Mouse (Mus musculus): ENCODE results near the gene Ppa1. TPM values are rescaled to one million over a fixed set of nuclear protein-coding genes. Genes with fewer than 3 reads are reported as not detected.
A peak's percentile ranks its signal among the peaks of the same experiment; 100 is the strongest.

Ppa1 gene
- polyA plus RNA-seq, 1 experiment from 2014 or later = 276 TPM

DNA sequence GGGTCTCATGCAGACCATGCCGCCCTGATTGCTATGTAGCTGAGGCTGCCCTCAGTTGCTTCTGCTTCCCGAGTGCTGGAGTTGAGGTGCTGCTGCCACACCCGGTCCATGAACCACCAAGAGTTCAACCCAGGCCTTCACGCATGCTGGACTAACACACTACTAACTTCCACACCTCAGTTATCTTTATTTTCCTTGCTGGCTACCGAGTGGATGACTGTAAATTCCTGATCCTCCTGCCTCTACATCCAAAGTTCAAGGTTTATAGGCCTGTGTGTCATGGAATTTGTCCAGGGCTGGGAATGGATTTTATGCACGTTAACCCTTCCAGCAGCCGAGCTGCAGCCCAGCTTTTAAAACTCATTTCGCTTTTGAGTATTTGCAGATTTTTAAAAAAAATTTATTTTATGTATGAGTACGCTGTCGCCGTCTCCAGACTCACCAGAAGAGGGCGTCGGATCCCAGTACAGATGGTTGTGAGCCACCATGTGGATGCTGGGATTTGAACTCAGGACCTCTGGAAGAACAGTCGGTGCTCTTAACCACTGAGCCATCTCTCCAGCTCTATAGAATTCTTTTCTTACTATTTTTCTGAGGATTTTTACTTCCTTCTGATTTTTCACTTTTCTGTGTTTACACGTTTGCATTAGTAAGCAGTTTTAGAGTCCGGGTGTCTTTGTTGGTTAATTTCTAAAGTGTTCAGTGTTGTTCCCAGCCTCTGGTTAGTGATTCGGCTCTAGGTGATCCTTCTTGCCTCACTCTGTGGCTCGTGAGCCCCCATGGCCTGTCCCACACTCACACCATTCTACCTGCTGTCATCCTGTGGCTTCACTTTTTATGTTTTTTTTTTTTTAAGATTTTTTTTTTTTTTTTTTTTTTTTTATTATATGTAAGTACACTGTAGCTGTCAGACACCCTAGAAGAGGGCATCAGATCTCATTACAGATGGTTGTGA, 8.9 kb downstream of the Ppa1 start:
- 91% methylated on average over 18 of the region's 18 CpGs for WGBS
- no peak overlapping the region for H3K4me2 ChIP-seq (replicated peaks; ENCODE audit: low read depth, low read length)
- H3K27me3 ChIP-seq (ENCODE audit: control insufficient read depth, insufficient read depth, low read length) = no peaks in the 10 kb centered on the region
- H3K9ac ChIP-seq (ENCODE audit: low read depth, low read length) = no peak overlapping the region
- no peak overlapping the region for H3K27ac ChIP-seq (ENCODE audit: low read depth, low read length)
- ATAC-seq (ENCODE audit: low FRiP score) (no peak), DNase-seq (ENCODE audit: low spot score) (no peak)
- H3K4me3 ChIP-seq (ENCODE audit: low read depth, low read length) = no peak overlapping the region
- H3K4me1 ChIP-seq (replicated peaks; ENCODE audit: control insufficient read depth, insufficient read depth, low read length) = no peaks in the 10 kb centered on the region
- no peaks in the 10 kb centered on the region for H3K9me3 ChIP-seq (ENCODE audit: control insufficient read depth, low read length)
- peaks cover 5% of the 10 kb centered on the region; the same call in 1 of the 2 replicates for H3K36me3 ChIP-seq (ENCODE audit: control insufficient read depth, insufficient read depth, low read length)

DNA sequence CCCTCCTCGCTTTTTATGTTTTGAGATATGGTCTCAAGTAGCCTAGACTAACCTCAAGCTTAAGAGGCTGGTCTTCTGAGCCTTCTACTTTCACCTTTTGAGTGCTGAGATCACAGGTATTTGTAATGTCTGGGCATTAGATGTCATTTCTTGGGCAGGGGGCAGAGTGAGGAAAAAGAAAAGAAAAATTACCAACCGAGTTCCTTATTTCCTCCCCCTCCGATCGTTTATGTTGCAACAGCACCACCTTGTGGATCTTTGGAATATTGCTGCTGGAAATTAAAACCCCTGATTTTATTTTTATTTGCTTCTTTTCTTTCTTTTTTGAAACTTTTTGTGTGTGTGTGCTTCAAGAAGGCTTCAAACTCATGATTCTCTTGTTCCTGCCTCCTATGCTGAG, 9.6 kb downstream of the Ppa1 start:
- Histone ChIP-seq H3K36me3 (ENCODE audit: control insufficient read depth, insufficient read depth, low read length) (peaks cover 5% of the 10 kb centered on the region; the same call in 1 of the 2 replicates), H3K4me1 (replicated peaks; ENCODE audit: control insufficient read depth, insufficient read depth, low read length) (no peaks in the 10 kb centered on the region), H3K27ac (ENCODE audit: low read depth, low read length) (no peak overlapping the region), H3K27me3 (ENCODE audit: control insufficient read depth, insufficient read depth, low read length) (no peaks in the 10 kb centered on the region), H3K9ac (ENCODE audit: low read depth, low read length) (no peak overlapping the region), H3K4me2 (replicated peaks; ENCODE audit: low read depth, low read length) (no peak overlapping the region), H3K9me3 (ENCODE audit: control insufficient read depth, low read length) (no peaks in the 10 kb centered on the region), H3K4me3 (ENCODE audit: low read depth, low read length) (no peak overlapping the region)
- 30% methylated on average over 4 of the region's 4 CpGs for WGBS
- DNase-seq (ENCODE audit: low spot score) (peak; percentile 76), ATAC-seq (ENCODE audit: low FRiP score) (no peak)

GRCm38 (mm10) chr10:61661887-61662286, 13.5 kb downstream of the Ppa1 start:
- Histone ChIP-seq H3K4me3 (ENCODE audit: low read depth, low read length) (no peak overlapping the region), H3K4me1 (replicated peaks; ENCODE audit: control insufficient read depth, insufficient read depth, low read length) (no peaks in the 10 kb centered on the region), H3K4me2 (replicated peaks; ENCODE audit: low read depth, low read length) (no peak overlapping the region), H3K36me3 (ENCODE audit: control insufficient read depth, insufficient read depth, low read length) (peaks cover 7% of the 10 kb centered on the region; the same call in 1 of the 2 replicates), H3K27ac (ENCODE audit: low read depth, low read length) (no peak overlapping the region), H3K9ac (ENCODE audit: low read depth, low read length) (no peak overlapping the region), H3K27me3 (ENCODE audit: control insufficient read depth, insufficient read depth, low read length) (no peaks in the 10 kb centered on the region), H3K9me3 (ENCODE audit: control insufficient read depth, low read length) (no peaks in the 10 kb centered on the region)
- ATAC-seq (ENCODE audit: low FRiP score) = no peak
- 85% methylated on average over 8 of the region's 8 CpGs for WGBS
- no peak for DNase-seq (ENCODE audit: low spot score)

- H3K9me3 ChIP-seq (ENCODE audit: control insufficient read depth, low read length) = no peaks in the 10 kb centered on the region
- no peaks in the 10 kb centered on the region for H3K27me3 ChIP-seq (ENCODE audit: control insufficient read depth, insufficient read depth, low read length)
- H3K4me1 ChIP-seq (replicated peaks; ENCODE audit: control insufficient read depth, insufficient read depth, low read length) = no peaks in the 10 kb centered on the region
- peaks cover 7% of the 10 kb centered on the region; the same call in 1 of the 2 replicates for H3K36me3 ChIP-seq (ENCODE audit: control insufficient read depth, insufficient read depth, low read length)
- H3K9ac ChIP-seq (ENCODE audit: low read depth, low read length) = no peak overlapping the region
- no peak overlapping the region for H3K27ac ChIP-seq (ENCODE audit: low read depth, low read length)
- DNase-seq (ENCODE audit: low spot score) (no peak), ATAC-seq (ENCODE audit: low FRiP score) (no peak)
- 82% methylated on average over 10 of the region's 10 CpGs for WGBS
- H3K4me3 ChIP-seq (ENCODE audit: low read depth, low read length) = no peak overlapping the region
- H3K4me2 ChIP-seq (replicated peaks; ENCODE audit: low read depth, low read length) = no peak overlapping the region
Measured at GRCm38 (mm10) chr10:61662391-61662988, 14.1 kb downstream of the Ppa1 start.

- no peak overlapping the region for H3K27ac ChIP-seq (ENCODE audit: low read depth, low read length)
- WGBS = 95% methylated on average over 10 of the region's 10 CpGs
- no peaks in the 10 kb centered on the region for H3K4me1 ChIP-seq (replicated peaks; ENCODE audit: control insufficient read depth, insufficient read depth, low read length)
- no peak overlapping the region for H3K9ac ChIP-seq (ENCODE audit: low read depth, low read length)
- no peak for ATAC-seq (ENCODE audit: low FRiP score)
- peaks cover 7% of the 10 kb centered on the region; the same call in 1 of the 2 replicates for H3K36me3 ChIP-seq (ENCODE audit: control insufficient read depth, insufficient read depth, low read length)
- H3K27me3 ChIP-seq (ENCODE audit: control insufficient read depth, insufficient read depth, low read length) = no peaks in the 10 kb centered on the region
- no peak overlapping the region for H3K4me3 ChIP-seq (ENCODE audit: low read depth, low read length)
- H3K9me3 ChIP-seq (ENCODE audit: control insufficient read depth, low read length) = no peaks in the 10 kb centered on the region
- no peak overlapping the region for H3K4me2 ChIP-seq (replicated peaks; ENCODE audit: low read depth, low read length)
- DNase-seq (ENCODE audit: low spot score) = no peak
Measured at GRCm38 (mm10) chr10:61665111-61665510, 16.8 kb downstream of the Ppa1 start.

GRCm38 (mm10) chr10:61665651-61666050, 17.3 kb downstream of the Ppa1 start:
- no peaks in the 10 kb centered on the region for H3K4me1 ChIP-seq (replicated peaks; ENCODE audit: control insufficient read depth, insufficient read depth, low read length)
- H3K36me3 ChIP-seq (ENCODE audit: control insufficient read depth, insufficient read depth, low read length) = peaks cover 12% of the 10 kb centered on the region
- WGBS = 95% methylated on average over 3 of the region's 3 CpGs

GRCm38 (mm10) chr10:61669289-61669688, 20.9 kb downstream of the Ppa1 start:
- 69% methylated on average over 7 of the region's 7 CpGs for WGBS
- Histone ChIP-seq H3K9ac (ENCODE audit: low read depth, low read length) (no peak overlapping the region), H3K27me3 (ENCODE audit: control insufficient read depth, insufficient read depth, low read length) (no peaks in the 10 kb centered on the region), H3K4me3 (ENCODE audit: low read depth, low read length) (no peak overlapping the region), H3K9me3 (ENCODE audit: control insufficient read depth, low read length) (no peaks in the 10 kb centered on the region), H3K4me1 (replicated peaks; ENCODE audit: control insufficient read depth, insufficient read depth, low read length) (no peaks in the 10 kb centered on the region), H3K27ac (ENCODE audit: low read depth, low read length) (no peak overlapping the region), H3K36me3 (ENCODE audit: control insufficient read depth, insufficient read depth, low read length) (peaks cover 9% of the 10 kb centered on the region), H3K4me2 (replicated peaks; ENCODE audit: low read depth, low read length) (no peak overlapping the region)
- ATAC-seq (ENCODE audit: low FRiP score) = no peak
- DNase-seq (ENCODE audit: low spot score) = no peak

More at GRCm38 (mm10) chr10:61665651-61666050, 17.3 kb downstream of the Ppa1 start:
- no peak for ATAC-seq (ENCODE audit: low FRiP score)
- H3K9ac ChIP-seq (ENCODE audit: low read depth, low read length) = no peak overlapping the region
- no peak overlapping the region for H3K4me2 ChIP-seq (replicated peaks; ENCODE audit: low read depth, low read length)
- no peak for DNase-seq (ENCODE audit: low spot score)
- no peaks in the 10 kb centered on the region for H3K9me3 ChIP-seq (ENCODE audit: control insufficient read depth, low read length)
- no peaks in the 10 kb centered on the region for H3K27me3 ChIP-seq (ENCODE audit: control insufficient read depth, insufficient read depth, low read length)
- H3K27ac ChIP-seq (ENCODE audit: low read depth, low read length) = no peak overlapping the region
- no peak overlapping the region for H3K4me3 ChIP-seq (ENCODE audit: low read depth, low read length)

DNA sequence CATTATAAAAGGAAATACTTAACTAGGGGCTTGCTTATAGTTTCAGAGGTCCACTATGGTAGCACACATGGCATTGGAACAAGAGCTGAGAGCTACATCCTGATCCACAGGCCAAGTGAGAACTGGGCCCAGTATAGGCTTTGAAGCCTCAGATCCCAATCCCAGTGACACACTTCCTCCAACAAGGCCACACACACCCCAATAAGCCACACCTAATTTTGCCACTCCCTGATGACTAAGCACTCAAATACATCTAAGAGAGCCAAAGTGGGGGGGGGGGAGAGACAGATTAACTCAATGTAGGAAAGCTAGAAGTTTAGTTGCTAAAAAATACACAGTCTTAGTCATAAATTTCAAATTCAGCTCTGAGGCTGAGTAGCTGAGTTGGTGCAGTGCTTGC, 21.5 kb downstream of the Ppa1 start:
- Histone ChIP-seq H3K9ac (ENCODE audit: low read depth, low read length) (no peak overlapping the region), H3K27me3 (ENCODE audit: control insufficient read depth, insufficient read depth, low read length) (no peaks in the 10 kb centered on the region), H3K4me3 (ENCODE audit: low read depth, low read length) (no peak overlapping the region), H3K36me3 (ENCODE audit: control insufficient read depth, insufficient read depth, low read length) (peaks cover 12% of the 10 kb centered on the region), H3K4me2 (replicated peaks; ENCODE audit: low read depth, low read length) (no peak overlapping the region), H3K9me3 (ENCODE audit: control insufficient read depth, low read length) (no peaks in the 10 kb centered on the region), H3K27ac (ENCODE audit: low read depth, low read length) (no peak overlapping the region), H3K4me1 (replicated peaks; ENCODE audit: control insufficient read depth, insufficient read depth, low read length) (no peaks in the 10 kb centered on the region)
- DNase-seq (ENCODE audit: low spot score) (no peak), ATAC-seq (ENCODE audit: low FRiP score) (no peak)

All from hindbrain, embryonic 11.5 days (tissue).